Mouse (Mus musculus) limb, embryonic 11.5 days (tissue): ENCODE measurements around the gene 1700013G24Rik. TPM values are rescaled to one million over a fixed set of nuclear protein-coding genes. Genes with fewer than 3 reads are reported as not detected.

Source experiments
- ATAC-seq: fragments of 200-750 bp; cut with Nextera tagmentation; 2 replicates; pipeline ENCODE4 v1.8.0; 2017; ENCODE audit warnings: low read depth; ENCODE audit not compliant: insufficient number of reproducible peaks, low FRiP score, low TSS enrichment
- DNase-seq: peaks from one replicate; pipeline ENCODE4 v3.0.0-alpha.2; 2015; ENCODE audit warnings: low spot score
- H3K27ac ChIP-seq: fragments of 300-500 bp; sonication (generic); replicated peaks from 2 replicates; pipeline ENCODE4 v1.5.1; 2014; ENCODE audit warnings: low read depth, mild to moderate bottlenecking, low read length
- H3K27me3 ChIP-seq: fragments of 300-500 bp; sonication (generic); 2 replicates; pipeline ENCODE4 v1.6.1; 2014; ENCODE audit warnings: mild to moderate bottlenecking, low read length, mixed read lengths; ENCODE audit not compliant: control insufficient read depth, insufficient read depth
- H3K36me3 ChIP-seq: fragments of 300-500 bp; sonication (generic); 2 replicates; pipeline ENCODE4 v1.6.1; 2014; ENCODE audit warnings: mild to moderate bottlenecking, low read length, moderate library complexity, mixed read lengths; ENCODE audit not compliant: control insufficient read depth, insufficient read depth
- H3K4me1 ChIP-seq: fragments of 300-500 bp; sonication (generic); 2 replicates; pipeline ENCODE4 v1.6.1; 2014; ENCODE audit warnings: low read length, mixed read lengths; ENCODE audit not compliant: control insufficient read depth, insufficient read depth
- H3K4me2 ChIP-seq: fragments of 300-500 bp; sonication (generic); 2 replicates; pipeline ENCODE4 v1.6.1; 2014; ENCODE audit warnings: low read depth, mild to moderate bottlenecking, moderate library complexity; ENCODE audit not compliant: severe bottlenecking
- H3K4me3 ChIP-seq: fragments of 300-500 bp; sonication (generic); 2 replicates; pipeline ENCODE4 v1.5.1; 2014; ENCODE audit warnings: low read depth, low read length
- H3K9ac ChIP-seq: fragments of 300-500 bp; sonication (generic); 2 replicates; pipeline ENCODE4 v1.6.1; 2014; ENCODE audit warnings: mild to moderate bottlenecking, low read length
- H3K9me3 ChIP-seq: fragments of 300-500 bp; sonication (generic); 2 replicates; pipeline ENCODE4 v1.6.1; 2016; ENCODE audit warnings: low read length; ENCODE audit not compliant: control insufficient read depth
- WGBS: fragments of 180-500 bp; shearing (Covaris S2); extraction: QIAGEN DNeasy Blood & Tissue Kit; methylation state at CpG from one replicate; pipeline ENCODE4 v1.1.7; 2014; 5-methylcytosine and 5-hydroxymethylcytosine counted together
- polyA plus RNA-seq: library from polyadenylated mRNA; unstranded; fragments of >200 nt; fragmentation: Nextera tagmentation; extraction: Ambion mirVana; gene quantifications from 2 replicates; pipeline ENCODE4 v1.2.1, GENCODE M21; 2014

1700013G24Rik gene
- polyA plus RNA-seq, 1 experiment from 2014 or later = not detected

- H3K4me3 ChIP-seq = peak overlapping the region; percentile 77
- peak overlapping the region; percentile 39; the same call in 1 of the 2 replicates for H3K27ac ChIP-seq
- WGBS = 53% methylated on average over 15 of the region's 15 CpGs
- ATAC-seq (no peak), DNase-seq (no peak)
- H3K9ac ChIP-seq = peak overlapping the region; percentile 84
- H3K36me3 ChIP-seq = no peaks in the 10 kb centered on the region
- no peaks in the 10 kb centered on the region for H3K9me3 ChIP-seq
- no peaks in the 10 kb centered on the region for H3K27me3 ChIP-seq
- peak overlapping the region; percentile 90 for H3K4me2 ChIP-seq
- H3K4me1 ChIP-seq = peaks cover 28% of the 10 kb centered on the region
Observed at GRCm38 (mm10) chr4:137469845-137470692, 17.0 kb downstream of the 1700013G24Rik start.

- ATAC-seq (no peak), DNase-seq (no peak)
- Histone ChIP-seq H3K4me2 (peak overlapping the region; percentile 90; the same call in 1 of the 2 replicates), H3K9ac (no peak overlapping the region), H3K4me1 (peaks cover 28% of the 10 kb centered on the region), H3K36me3 (no peaks in the 10 kb centered on the region), H3K27ac (peak overlapping the region; percentile 30; the same call in 1 of the 2 replicates), H3K4me3 (no peak overlapping the region; the same call in 1 of the 2 replicates), H3K27me3 (no peaks in the 10 kb centered on the region), H3K9me3 (no peaks in the 10 kb centered on the region)
- 70% methylated on average over 9 of the region's 9 CpGs for WGBS
Observed at GRCm38 (mm10) chr4:137470701-137471317, 17.7 kb downstream of the 1700013G24Rik start.

GRCm38 (mm10) chr4:137471326-137471725, 18.2 kb downstream of the 1700013G24Rik start:
- H3K36me3 ChIP-seq = no peaks in the 10 kb centered on the region
- no peak overlapping the region; the same call in 1 of the 2 replicates for H3K9ac ChIP-seq
- no peak overlapping the region; the same call in 1 of the 2 replicates for H3K27ac ChIP-seq
- H3K4me1 ChIP-seq = peaks cover 33% of the 10 kb centered on the region
- WGBS = 65% methylated on average over 8 of the region's 8 CpGs
- H3K4me3 ChIP-seq = no peak overlapping the region
- peak overlapping the region; percentile 12; the same call in 1 of the 2 replicates for H3K4me2 ChIP-seq
- ATAC-seq (no peak), DNase-seq (no peak)
- no peaks in the 10 kb centered on the region for H3K9me3 ChIP-seq
- no peaks in the 10 kb centered on the region for H3K27me3 ChIP-seq

GRCm38 (mm10) chr4:137473240-137473639, 20.2 kb downstream of the 1700013G24Rik start:
- Histone ChIP-seq H3K36me3 (no peaks in the 10 kb centered on the region), H3K9ac (no peak overlapping the region), H3K27ac (no peak overlapping the region), H3K4me2 (no peak overlapping the region), H3K4me1 (peaks cover 45% of the 10 kb centered on the region), H3K27me3 (no peaks in the 10 kb centered on the region), H3K9me3 (no peaks in the 10 kb centered on the region), H3K4me3 (no peak overlapping the region)
- DNase-seq (no peak), ATAC-seq (no peak)
- WGBS = 89% methylated on average over 8 of the region's 8 CpGs

- H3K27ac ChIP-seq = no peak overlapping the region
- 61% methylated on average over 18 of the region's 18 CpGs for WGBS
- no peak overlapping the region for H3K4me2 ChIP-seq
- H3K4me3 ChIP-seq = no peak overlapping the region
- peaks cover 48% of the 10 kb centered on the region for H3K4me1 ChIP-seq
- DNase-seq = no peak
- H3K27me3 ChIP-seq = no peaks in the 10 kb centered on the region
- ATAC-seq = no peak
- no peaks in the 10 kb centered on the region for H3K36me3 ChIP-seq
- H3K9me3 ChIP-seq = no peaks in the 10 kb centered on the region
- no peak overlapping the region for H3K9ac ChIP-seq
Observed at GRCm38 (mm10) chr4:137473701-137474388, 20.8 kb downstream of the 1700013G24Rik start.

- Histone ChIP-seq H3K9me3 (no peaks in the 10 kb centered on the region), H3K9ac (no peak overlapping the region), H3K4me3 (no peak overlapping the region), H3K27ac (no peak overlapping the region), H3K36me3 (no peaks in the 10 kb centered on the region), H3K4me1 (peaks cover 51% of the 10 kb centered on the region), H3K27me3 (no peaks in the 10 kb centered on the region), H3K4me2 (no peak overlapping the region)
- no peak for DNase-seq
- 90% methylated on average over 7 of the region's 7 CpGs for WGBS
- no peak for ATAC-seq
Observed at GRCm38 (mm10) chr4:137474694-137475093, 21.6 kb downstream of the 1700013G24Rik start.

GRCm38 (mm10) chr4:137475271-137476050, 22.4 kb downstream of the 1700013G24Rik start:
- Histone ChIP-seq H3K27me3 (no peaks in the 10 kb centered on the region), H3K9ac (0 out of 2 replicates have a peak overlapping the region, but pooled peaks have one; percentile 17), H3K27ac (no peak overlapping the region), H3K4me1 (peaks cover 52% of the 10 kb centered on the region), H3K4me3 (no peak overlapping the region), H3K36me3 (no peaks in the 10 kb centered on the region), H3K9me3 (no peaks in the 10 kb centered on the region), H3K4me2 (no peak overlapping the region)
- DNase-seq (no peak), ATAC-seq (no peak)
- 74% methylated on average over 13 of the region's 13 CpGs for WGBS
